Mouse (Mus musculus): Measurements from ENCODE around the gene Vgll4.

Vgll4 gene

DNA sequence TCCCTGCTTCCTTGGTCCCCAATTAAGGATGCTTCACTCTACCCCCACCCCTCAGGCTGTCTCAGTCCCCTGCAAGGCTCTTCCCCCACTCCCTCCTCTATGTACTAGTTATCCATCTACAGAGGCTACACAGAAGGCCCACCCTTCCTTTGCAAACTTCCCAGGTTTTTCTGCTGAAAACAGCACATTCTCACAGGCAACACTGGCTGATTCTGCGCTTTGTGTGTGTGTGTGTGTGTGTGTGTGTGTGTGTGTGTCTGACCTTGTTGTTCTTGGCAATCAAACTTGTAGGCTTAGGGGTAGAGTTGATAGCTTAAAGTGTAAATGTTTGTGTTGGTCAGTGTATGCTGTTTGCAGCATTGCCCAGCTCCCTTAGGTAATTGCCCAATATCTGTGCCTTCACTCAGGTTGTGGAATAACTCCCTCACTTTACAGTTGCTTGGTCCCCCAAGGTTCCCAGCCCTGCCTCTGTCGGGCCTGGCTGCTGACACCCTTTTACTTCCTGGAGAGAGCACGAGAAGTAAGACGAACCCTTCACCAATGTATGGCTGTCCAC is 135.9 kb downstream of the Vgll4 start:
- DNase-seq: no peak

GRCm38 (mm10) chr6:114833058-114833685 is 136.6 kb downstream of the Vgll4 start:
- DNase-seq: no peak

DNA sequence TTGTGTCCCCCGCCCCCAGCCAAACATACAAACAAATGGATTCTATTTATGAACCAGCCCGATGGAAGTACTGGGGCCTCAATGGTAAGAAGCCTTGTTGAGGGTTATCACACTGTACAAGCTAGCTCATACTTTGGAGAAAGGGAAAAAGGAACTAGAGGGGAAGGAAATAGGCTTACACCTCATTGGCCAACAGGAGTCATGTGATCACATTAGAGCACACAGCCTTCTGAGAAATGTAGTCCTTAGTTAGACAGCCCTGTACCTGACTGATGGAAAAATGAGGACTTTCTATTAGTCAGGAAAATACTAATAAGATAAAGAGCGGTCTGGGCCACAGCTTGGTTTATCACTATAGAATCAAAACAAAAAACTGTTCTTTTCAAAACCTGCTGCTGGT is 138.0 kb downstream of the Vgll4 start:
- no peak for DNase-seq

- no peak for DNase-seq
These were observed 139.9 kb downstream of the Vgll4 start for GRCm38 (mm10) chr6:114829660-114830438.

DNA sequence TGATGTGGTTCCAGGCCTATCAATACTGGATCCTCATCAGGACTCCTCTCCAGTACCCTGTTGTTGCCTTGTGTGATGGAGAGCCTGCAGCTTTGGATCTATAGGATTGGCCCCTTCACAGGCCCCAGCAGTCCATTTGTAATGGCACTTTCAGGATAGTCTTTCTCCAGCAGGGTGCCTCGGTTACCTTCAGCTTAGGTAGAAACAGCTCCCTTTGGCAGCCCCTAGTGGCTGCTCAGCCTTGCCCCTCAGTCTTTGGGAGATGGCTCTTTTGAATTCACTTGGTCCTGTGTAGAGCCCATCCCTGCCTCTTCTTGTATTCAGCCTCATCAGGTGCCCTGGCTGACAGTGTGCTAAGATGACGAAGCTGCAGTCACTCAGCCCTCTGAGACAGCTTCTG is 142.9 kb downstream of the Vgll4 start:
- DNase-seq: no peak

GRCm38 (mm10) chr6:114821646-114822045 is 148.1 kb downstream of the Vgll4 start:
- DNase-seq: no peak

- DNase-seq: no peak
These were observed 149.8 kb downstream of the Vgll4 start for GRCm38 (mm10) chr6:114819971-114820481.

DNA sequence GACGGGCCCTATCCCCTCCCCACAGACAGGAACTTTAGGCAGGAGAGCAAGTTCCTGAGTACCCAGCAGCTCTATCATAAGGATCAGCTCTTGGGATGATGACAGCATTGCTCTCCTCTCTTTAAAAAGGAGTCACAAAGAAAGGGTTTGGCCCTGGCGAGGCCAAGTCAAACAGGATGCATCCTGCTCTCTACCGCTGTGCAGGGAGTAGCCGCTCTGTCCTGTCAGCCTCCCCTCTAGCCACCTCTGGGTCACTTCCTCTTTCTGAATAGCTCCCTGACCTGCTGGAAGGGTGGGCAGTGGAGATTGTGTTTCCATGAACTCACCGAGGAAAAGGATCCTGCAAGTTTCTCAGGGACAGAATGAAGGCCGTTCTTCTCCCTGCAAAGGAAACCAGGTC is 151.3 kb downstream of the Vgll4 start:
- no peak for DNase-seq

GRCm38 (mm10) chr6:114817948-114818347 is 151.8 kb downstream of the Vgll4 start:
- DNase-seq: no peak

GRCm38 (mm10) chr6:114814882-114815650 is 154.7 kb downstream of the Vgll4 start:
- peak; percentile 46 to 55 for DNase-seq

GRCm38 (mm10) chr6:114814199-114814881 is 155.5 kb downstream of the Vgll4 start:
- DNase-seq: no peak

- DNase-seq: no peak
These were observed 157.0 kb downstream of the Vgll4 start for GRCm38 (mm10) chr6:114812779-114813178.

DNA sequence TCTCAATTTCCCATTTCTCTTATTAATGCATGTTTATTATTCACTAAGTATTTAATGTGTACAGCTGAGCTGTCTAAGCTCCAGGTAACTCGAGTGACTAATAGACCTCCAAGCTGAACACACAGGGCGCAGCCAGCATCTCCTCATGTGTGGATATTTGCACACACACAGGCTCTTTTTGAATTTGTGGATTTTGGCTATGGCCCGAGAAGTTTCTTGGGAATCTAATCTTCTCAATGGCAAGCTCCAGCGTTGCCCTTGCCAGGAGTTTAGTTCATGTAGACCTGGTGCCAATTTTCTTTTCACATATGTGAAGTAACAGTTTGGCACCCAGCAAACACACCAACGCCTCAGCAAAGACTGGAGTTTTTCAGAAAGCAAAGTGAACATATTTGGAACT is 157.5 kb downstream of the Vgll4 start:
- no peak for DNase-seq
